Mouse (Mus musculus): ENCODE data around the gene Tmem163.

Tmem163 gene

DNA sequence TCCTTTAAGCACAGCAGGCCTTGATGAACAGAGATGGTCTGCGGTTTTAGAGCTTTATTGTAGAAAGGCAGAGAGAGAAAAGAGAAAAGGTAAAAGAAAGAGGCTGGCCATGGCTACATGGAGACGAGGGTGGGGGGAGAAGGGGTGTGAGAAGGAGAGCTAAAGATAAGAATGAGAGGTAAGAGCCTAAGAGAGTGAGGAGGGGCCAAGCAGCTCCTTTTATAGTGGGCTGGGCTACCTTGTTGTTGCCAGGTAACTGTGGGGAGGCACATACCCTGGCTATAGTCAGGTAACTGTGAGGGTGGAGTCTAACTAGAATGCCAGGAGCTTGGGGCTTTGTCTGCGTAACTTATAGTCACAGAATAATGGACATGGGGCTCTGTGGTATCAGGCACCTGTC is 110.7 kb downstream of the Tmem163 start:
- no peak for DNase-seq (ENCODE audit: low read depth, low spot score)

DNA sequence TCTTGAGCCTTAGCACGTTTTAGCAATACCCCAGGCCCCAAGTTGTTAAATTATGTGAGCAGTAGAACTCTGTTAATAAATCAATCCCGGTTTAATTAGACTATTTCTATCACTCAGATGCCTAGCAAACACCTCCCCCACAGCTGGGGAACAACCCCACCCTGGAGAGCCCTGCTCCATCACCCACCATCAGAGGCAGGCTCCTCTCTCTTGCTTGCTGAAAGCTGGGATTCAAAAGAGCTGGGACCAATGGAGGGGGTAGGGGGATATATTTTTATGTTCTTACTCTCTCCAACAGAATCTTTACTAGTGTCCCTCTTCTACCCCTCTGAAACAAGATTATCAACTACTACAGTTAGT is 122.9 kb downstream of the Tmem163 start:
- no peak for DNase-seq (ENCODE audit: low read depth, low spot score)

DNA sequence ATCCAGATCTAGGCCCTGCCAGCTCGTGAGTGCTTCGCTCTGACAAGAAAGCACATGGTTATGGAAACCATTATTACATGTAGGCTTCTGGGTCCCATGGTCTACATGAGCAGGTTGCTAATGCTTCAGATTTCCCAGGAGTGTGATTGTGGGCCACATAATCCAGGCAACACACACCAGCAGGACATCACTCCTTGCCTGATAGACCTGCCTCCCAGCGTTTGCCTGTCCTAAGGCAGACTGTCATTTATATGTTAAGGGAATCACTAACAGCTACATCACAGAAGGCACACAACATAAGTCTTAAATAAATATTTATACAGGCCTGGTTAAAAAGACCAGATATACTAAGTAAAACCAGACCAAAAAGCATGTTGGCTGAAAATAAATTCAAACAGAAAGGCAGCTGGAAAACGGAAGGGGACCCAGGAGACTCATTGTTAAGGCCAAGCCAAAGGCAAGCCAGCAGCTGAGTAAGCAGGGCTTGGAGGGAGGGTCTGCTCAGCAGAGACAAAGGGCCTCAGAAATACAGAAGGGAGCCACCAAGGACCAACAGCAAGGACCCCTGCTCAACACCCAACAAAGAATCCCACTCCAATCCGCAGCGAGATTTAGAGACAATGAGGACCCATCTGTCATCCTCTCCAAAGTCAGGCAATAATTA is 123.4 kb downstream of the Tmem163 start:
- no peak for DNase-seq (ENCODE audit: low read depth, low spot score)

DNA sequence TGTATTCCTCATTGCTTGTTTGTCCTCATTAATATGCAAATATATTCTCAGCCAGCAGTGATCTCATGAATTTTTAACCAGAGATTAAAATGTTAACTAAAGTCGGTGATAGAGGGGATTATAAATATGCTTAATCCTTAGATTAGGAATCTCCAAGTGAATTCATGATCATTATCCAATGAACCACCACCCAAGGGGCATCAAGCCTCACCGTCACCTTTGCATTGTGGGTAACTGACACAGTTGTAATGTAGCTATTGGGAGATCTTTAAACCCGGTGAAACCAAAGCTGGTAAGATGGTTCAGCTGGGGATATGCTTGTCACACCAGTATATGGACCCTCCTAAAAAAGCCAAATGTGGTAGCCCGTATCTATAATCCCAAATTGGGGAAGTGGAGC is 131.3 kb downstream of the Tmem163 start:
- no peak for DNase-seq (ENCODE audit: low read depth, low spot score)

DNA sequence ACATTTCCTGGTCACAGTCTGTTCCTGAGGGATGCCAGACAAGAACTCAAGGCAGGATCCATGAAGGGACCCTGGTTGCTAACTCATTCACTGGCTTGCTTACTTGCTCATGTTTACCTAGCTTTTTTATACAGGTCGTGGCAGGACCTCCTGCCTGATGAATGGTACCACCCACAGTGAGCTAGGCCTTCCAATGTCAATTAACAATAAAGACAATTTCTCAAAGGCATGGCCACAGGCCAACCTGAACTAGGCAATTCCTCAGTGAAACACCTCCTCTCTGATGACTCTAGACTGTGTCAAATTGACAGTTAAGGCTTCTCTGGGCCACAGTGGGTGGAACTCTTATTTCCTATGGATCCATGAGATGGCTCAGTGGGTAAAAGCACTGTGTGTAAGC is 136.6 kb downstream of the Tmem163 start:
- DNase-seq (ENCODE audit: low read depth, low spot score): no peak

DNA sequence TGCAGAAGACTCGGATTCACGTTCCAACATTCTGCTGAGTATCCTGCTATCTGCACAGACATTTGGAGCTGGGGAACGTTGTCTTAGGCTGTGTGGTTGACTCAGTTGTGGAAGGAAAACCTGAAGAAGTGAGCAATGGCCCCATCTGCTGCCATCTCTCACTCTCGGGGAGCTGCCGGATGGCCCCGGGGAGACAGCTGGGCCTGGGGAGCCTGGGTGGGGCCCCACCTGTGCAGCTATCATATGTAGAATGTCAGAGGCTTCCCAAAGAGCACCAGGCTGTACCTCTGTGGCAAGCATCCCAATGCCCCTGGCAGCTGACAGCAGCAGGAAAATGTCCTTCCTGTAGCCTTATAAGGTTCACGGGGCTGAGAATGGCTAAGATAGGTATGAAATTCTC is 137.4 kb downstream of the Tmem163 start:
- DNase-seq (ENCODE audit: low read depth, low spot score): peak; percentile 95

DNA sequence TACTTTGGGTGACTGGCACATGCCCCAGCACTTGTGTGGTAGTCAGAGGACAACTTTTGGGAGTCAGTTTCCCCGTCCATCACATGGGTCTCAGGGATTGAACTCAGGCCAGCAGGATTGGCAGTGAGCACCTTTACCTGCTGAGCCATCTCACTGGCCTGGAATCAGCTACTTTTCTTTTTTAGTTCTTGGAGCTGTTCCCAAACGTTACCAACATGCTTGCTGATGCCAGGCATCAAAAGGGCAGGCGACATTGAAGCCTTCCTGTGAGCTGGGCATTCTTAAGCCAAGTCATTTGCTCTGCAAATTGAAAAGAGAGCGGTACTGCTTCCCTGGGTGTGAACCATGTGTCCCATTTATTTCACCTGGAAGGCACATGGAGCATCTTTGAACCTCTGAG is 137.8 kb downstream of the Tmem163 start:
- DNase-seq (ENCODE audit: low read depth, low spot score): peak; percentile 97

DNA sequence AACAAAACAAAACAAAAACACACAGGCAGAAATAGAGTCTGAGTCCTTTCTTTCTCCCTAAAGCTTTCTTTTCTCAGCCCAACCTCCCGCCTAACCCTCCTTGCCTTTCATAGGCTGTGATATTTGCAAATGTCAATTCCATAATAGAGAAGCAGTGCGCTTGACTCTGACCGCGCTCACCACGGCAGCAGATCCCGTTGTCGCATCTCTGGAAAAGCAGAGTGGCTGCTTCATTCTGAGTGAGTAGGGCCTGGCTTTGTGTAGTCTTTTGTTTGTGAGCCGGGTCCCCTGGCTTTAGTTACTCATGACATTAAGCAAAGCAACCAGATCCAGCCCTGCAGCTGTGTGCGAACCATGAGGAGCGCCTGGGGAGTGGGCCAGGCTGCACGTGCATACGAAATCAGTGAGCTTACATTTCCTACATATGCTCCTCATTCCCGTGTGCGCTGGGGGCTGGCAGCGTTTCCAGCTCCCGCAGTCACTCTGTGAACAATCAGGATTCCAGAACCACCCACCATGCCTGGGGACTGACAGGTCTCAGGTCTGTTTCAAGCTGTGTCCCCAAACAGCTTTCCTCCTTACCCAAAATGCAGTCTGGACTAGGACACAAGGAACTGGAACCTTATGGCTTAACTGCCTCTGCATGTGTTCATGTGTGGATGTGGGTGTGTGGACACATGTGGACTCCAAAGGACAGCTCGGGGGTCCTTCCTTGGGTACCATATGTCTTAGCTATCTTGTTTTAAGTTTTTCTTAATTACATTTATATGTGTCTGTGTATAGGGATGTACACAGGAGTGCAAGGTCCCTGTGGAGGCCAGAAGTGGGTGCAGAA is 141.9 kb downstream of the Tmem163 start:
- DNase-seq (ENCODE audit: low read depth, low spot score): peak; percentile 65

DNA sequence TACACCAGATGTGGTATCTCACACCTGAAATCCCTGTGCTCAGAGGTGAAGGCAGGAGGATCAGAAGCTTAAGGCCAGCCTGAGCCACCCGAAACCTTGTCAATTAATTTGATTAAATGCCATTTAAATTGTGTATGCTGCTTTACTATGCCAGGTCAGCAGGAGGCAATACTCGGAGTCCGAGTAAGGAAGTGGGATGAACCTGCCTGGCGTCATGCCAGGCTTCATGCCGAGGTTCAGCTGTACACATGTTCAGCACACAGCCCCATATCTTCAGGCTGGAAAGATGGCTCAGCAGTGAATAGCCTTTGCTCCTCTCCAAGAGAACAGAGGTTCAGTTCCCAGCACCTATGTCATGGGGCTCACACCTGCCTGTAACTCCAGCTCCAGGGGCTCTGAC is 142.9 kb downstream of the Tmem163 start:
- peak; percentile 9 for DNase-seq (ENCODE audit: low read depth, low spot score)

DNA sequence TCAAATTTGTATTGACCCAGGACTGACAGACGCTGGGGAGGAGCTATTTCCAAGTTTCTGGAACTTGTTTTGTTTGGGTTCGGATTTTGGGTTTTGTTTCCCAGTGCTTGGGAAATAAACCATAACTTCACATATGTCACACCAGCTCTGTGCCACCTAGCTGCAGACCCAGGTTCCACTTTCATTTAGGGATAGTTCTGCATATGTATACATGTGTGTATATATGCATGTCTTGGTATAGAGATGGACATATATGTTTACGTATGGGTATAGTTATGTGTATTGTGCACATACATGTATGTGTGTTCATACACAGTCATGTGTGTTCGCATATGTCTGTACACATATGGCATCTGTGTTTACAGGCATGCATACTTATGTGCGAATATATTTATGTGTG is 147.6 kb downstream of the Tmem163 start:
- DNase-seq (ENCODE audit: low read depth, low spot score): no peak

DNA sequence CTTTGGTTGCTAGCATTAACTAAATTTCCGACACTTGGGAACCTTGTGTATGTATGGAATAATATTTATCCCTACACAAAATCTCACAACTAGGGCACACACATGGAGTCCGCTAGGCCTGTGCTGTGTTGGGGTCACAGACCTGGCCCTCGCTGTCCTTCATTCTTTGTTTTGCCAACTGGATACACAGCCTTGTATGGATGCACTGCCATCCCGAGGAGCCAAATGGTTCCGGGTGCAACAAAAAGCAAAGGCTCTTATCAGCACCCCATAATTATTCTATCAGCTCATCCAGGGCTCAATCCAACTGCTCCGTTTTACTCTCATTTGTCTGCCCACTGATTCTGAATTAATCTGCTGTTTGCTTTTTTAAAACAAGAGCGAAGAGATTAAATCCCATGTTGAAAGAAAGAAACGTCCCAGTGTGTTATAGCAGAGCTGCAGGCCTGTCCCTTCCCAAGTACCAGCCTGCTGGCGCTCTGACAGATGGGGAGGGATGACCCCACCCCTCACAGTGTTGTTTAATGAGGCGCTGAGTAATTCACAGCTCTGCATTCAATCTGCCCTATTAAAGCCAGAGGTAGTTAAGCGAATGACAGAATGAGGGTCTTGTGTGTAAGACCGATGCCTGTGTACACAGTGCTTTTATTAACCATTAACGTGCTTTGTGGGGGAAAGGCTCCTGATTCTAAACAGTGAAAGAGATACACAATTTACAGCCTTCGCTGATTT is 148.3 kb downstream of the Tmem163 start:
- peak; percentile 73 for DNase-seq (ENCODE audit: low read depth, low spot score)

DNA sequence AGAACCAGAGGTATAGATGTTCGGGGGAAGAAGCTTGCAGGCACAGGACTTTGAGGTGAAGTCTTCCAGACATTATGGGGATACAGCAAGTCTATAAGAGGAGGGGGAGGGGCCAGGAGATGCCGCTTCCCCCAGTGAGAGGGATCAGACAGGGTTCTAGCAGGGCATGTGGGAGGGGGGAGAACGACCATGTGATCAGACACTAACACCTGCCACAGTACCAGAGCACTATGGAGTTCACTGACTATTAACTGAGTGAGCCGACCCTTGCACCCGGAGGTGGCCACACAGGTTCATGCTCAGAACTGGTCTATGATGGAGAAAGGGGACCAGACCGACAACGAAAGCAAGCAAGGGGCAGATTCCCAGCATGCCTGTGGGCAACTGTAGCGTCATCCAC is 156.0 kb downstream of the Tmem163 start:
- DNase-seq (ENCODE audit: low read depth, low spot score): no peak

DNA sequence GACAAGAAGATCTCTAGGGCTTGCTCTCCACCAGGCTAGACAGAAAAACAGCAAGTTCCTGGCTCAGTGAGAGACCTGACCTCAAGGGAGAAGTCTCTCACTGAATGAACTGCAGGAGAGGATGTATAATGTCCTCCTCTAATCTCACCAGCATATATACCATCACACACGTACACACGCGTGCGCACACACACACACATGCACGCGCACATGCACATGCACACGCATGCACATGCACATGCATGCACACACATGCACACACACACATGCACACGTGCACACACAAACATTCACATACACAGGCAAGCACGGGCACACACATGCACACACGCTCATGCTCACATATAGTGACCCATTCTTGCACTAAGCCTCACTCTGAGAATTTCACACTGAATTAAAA is 164.5 kb downstream of the Tmem163 start:
- DNase-seq (ENCODE audit: low read depth, low spot score): no peak

DNA sequence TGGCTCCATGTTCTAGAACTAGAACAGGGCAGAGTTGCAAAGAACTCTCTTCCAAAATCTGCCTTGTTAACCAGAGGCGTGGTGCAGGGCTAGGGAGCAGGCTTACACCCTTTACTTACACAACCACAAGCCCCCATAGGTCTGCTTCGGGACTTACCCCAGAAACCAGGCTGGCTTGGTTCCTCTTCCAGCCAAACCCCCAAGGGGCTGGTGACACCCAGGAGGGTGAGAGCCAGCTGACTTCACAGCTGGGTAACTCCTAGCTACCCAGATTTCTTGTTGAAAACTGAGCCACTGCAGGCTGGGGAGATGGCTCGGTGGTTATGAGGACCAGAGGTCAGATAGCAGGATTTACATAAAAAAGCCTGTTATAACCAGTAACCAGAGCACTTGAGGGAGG is 164.9 kb downstream of the Tmem163 start:
- no peak for DNase-seq (ENCODE audit: low read depth, low spot score)

DNA sequence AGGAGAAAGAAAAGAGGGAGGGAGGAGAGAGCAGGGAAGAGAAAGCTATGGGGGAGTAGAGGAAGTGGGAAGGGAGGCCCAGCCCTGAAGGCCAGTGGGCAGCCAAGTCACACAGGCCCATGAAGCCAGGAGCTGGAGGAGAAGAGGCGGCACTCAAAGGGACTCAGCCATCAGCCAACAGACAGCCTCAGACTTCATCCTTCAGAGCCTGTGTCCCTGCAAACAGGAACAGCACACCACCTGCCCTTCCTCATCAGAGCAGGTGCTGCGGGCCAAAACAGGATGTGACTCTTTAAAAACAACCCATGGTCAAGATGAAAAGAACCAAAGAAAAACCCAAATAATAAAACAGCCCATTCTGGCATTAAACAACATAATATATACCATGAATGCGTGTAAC is 165.7 kb downstream of the Tmem163 start:
- peak; percentile 63 for DNase-seq (ENCODE audit: low read depth, low spot score)

DNA sequence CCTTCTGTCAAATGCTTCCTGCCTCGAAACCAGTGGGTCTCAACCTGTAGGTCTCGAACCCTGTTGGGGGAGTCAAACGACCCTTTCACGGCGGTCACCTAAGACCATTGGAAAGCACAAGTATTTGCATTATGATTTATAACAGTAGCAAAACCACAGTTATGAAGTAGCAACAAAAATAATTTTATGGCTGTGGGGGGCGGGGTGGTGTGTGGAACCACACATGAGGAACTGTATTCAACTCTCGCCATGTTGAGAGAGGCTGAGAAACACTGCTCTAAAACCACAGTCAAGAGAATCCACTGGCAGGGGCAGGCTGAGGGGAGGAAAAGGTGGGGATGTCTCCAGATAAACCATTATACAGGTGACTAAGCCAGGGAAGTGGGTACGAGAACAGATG is 166.2 kb downstream of the Tmem163 start:
- no peak for DNase-seq (ENCODE audit: low read depth, low spot score)

DNA sequence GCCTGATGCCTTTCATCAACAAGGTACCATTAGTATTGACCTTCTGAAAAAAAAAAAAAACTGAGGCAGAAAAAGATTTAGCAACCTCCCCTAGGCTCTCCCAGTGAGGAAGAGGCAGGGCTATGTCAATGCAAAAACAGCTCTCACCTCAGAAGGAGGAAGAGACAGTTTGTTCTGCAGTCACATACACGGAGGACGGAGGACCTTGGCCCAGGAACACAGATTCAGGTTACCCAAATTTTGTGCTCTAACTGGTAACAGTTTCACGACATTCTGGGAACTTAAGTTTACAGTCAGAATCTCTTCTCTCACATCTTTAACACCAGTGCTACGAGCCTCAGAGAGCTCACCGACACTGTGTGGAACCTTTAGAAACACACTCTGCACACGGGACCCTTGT is 166.6 kb downstream of the Tmem163 start:
- DNase-seq (ENCODE audit: low read depth, low spot score): no peak

DNA sequence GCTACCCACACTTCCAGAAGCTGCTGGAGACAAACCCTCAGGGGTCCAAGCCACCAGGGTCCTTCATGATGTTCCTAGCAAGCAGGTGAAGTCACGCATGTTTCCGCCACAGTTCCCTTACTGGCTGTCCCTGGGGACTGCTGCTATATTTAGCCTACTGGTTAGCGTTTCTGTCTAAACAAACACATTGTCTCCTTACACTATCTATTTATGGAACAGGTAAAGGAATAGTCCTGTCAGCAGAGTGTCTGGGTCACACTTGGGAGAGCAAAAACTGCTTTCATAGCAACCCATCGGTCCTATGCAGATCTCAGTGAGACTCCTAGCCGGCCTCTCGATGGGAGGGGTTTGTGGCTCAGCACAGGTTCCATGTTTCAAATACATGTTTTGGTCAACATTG is 168.0 kb downstream of the Tmem163 start:
- DNase-seq (ENCODE audit: low read depth, low spot score): no peak

DNA sequence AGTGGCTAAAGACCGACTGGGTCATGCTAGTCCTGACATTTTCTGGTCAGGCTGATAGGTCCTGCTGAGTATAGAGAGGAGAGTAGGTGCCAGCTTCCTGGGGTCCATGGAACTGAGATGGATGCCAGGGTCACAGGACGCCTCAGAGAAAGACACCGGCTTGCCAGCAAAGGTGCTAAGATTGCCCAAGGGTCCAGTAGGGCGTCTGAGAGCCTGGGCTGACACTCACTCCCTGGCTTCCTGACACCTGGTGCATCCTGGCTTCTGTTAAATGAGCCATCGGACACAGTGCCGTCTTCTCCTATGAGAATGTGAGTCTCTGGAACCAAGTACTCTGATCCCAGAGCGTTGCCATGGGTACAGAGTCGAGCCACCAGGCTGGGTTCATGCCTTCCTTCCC is 170.4 kb downstream of the Tmem163 start:
- peak; percentile 74 for DNase-seq (ENCODE audit: low read depth, low spot score)

DNA sequence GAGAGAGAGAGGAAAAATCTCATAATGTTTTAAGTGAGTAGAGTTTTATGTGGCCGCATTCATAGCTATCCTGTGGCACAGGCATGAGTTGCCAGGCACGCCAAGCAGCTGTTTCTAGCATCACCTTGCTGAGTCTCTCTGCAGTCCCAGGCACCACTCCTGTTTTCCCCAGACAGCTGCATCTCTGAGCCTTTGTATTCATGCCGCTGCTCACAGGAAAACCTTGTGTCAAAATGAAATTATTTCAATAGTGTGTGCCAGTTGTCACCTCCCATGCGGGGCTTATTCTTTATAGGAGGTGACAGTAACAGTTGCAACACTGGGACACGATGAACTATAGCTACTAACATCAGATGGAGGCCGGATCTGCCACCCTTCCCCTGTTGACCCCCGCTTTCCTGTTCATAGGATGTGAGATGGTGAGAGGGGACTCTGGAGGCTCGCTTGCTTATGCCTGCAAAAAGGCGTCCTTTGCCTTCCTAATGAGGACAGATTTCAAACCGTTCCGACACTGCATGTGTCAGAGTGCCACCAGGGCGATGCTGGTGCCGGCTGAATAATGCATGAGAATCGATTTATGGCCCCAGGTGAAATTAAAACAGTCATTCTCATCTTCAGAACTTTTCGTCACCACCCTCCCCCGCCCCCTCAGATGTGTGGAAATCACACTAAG is 171.1 kb downstream of the Tmem163 start:
- DNase-seq (ENCODE audit: low read depth, low spot score): peak; percentile 29

DNA sequence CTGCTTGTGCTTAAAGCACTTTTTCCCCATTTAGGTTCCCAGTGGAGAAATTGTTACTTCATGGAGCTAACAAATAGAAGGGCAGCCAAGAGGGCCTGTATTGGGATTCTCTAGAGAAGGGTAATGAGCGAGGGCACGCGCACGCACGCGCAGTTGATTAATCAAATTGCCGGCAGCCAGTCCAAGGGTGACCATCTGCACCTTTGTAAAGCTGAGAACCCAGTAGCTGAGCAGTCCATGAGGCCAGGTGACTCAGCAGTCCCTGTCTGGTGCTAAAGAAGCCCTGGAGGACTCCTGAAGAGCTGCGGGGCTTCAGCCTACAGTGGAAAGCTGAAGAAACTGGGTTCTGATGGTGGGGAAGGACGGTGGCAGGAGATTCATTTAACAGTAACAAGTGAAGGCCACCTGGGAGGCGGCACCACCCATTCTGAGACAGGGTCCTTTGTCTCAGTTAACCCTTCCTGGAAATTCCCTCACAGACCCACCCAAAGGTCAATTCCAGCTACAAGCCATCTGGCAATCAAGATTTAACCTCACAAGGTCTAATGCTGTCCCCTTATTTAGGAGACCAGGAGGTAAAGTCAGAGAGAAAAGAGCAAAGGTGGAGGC is 172.2 kb downstream of the Tmem163 start:
- peak; percentile 85 for DNase-seq (ENCODE audit: low read depth, low spot score)

DNA sequence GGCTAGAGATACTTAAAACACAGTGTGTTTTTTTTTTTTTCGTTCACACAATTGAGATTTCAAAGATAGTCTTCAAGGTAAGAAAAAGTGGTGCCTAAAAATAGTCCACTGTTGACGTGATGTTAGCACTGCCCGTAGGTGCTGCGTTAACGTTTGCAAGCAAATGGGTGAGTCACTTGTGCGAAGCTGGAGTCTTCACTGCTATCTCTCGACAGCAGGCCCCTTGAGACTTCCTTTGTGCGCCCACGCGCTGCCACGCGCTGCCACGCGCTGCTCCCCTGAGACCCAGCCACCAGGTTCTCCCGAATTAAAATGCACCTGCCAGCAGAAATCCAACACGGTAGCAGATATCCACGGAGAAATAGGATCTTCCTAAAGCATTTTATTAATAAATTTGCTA is 178.6 kb downstream of the Tmem163 start:
- DNase-seq (ENCODE audit: low read depth, low spot score): peak; percentile 77
